Comparison of ENCODE assay signal across 7 mouse cellular contexts in genomic region chr16:17202549-17202948, GRCm38 (mm10). TPM values are rescaled to one million over a fixed set of nuclear protein-coding genes. Genes with fewer than 3 reads are reported as not detected.
DNase-seq lines count a peak whose midpoint lies in the region; ATAC-seq and TF ChIP-seq lines count a peak whose summit lies in the region.

Gene Ube2l3, minus strand, starts transcription at chr16:17202649.

- no peak for ATAC-seq in CD4-positive, CD25-positive, alpha-beta regulatory T cell, adult 4 months
- ATAC-seq in forebrain, embryonic 13.5 days: no peak
- no peak for ATAC-seq in hindbrain, embryonic 11.5 days (ENCODE audit: low FRiP score)
- no peak for ATAC-seq in liver, embryonic 13.5 days (ENCODE audit: low read depth)

- no peaks in the 10 kb centered on the region for H3K9me3 ChIP-seq in ES-E14 (ENCODE audit: control insufficient read depth, insufficient read depth, low read depth, low read length)
- no peaks in the 10 kb centered on the region for H3K9me3 ChIP-seq in forebrain, embryonic 13.5 days (replicated peaks)
- no peaks in the 10 kb centered on the region for H3K9me3 ChIP-seq in hindbrain, embryonic 11.5 days (ENCODE audit: control insufficient read depth, low read length)
- H3K9me3 ChIP-seq in liver, embryonic 13.5 days (replicated peaks): no peaks in the 10 kb centered on the region

- DNase-seq in ES-E14 (ENCODE audit: low read depth, low spot score): no peak
- DNase-seq in hindbrain, embryonic 11.5 days (ENCODE audit: low spot score): no peak
- no peak for DNase-seq in liver, embryonic 13.5 days
- no peak for DNase-seq in urinary bladder, adult 18-20 months (ENCODE audit: low spot score in 2 of 2)
- no peak for DNase-seq in retina, postnatal 1 day

- WGBS in forebrain, embryonic 13.5 days: 80% methylated on average over 1 of the region's 1 CpGs
- 90% methylated on average over 1 of the region's 1 CpGs for WGBS in hindbrain, embryonic 11.5 days
- WGBS in liver, embryonic 13.5 days (ENCODE audit: insufficient replicate concordance): 67% methylated on average over 1 of the region's 1 CpGs

- peak within 1 kb of the TSS; percentile 89 for H3K4me2 ChIP-seq in forebrain, embryonic 13.5 days
- H3K4me2 ChIP-seq in hindbrain, embryonic 11.5 days (replicated peaks; ENCODE audit: low read depth, low read length): no peak within 1 kb of the TSS
- H3K4me2 ChIP-seq in liver, embryonic 13.5 days: peak within 1 kb of the TSS; percentile 89

- H3K27me3 ChIP-seq in forebrain, embryonic 13.5 days: peaks cover 7% of the 10 kb centered on the region; the same call in 1 of the 2 replicates
- H3K27me3 ChIP-seq in hindbrain, embryonic 11.5 days (ENCODE audit: control insufficient read depth, insufficient read depth, low read length): no peaks in the 10 kb centered on the region
- peaks cover 14% of the 10 kb centered on the region for H3K27me3 ChIP-seq in liver, embryonic 13.5 days

- in situ Hi-C loops in ES-E14 (cut with MboI; ENCODE audit: low sequenced_read_pairs in 2 of 2, unreplicated experiment in 2 of 2): loop anchor here in 1 of 2 experiments (10.0 kb wide), 1 partner anchor 62 kb away; no protein-coding TSS in a partner anchor

- H3K4me1 ChIP-seq in ES-E14 (ENCODE audit: control insufficient read depth in 2 of 2, insufficient read depth in 2 of 2, low read length in 2 of 2, poor library complexity in 1 of 2): peaks cover 3 to 4% of the 10 kb centered on the region in 2 experiments; a peak in 2 of 4 replicates
- H3K4me1 ChIP-seq in forebrain, embryonic 13.5 days: peaks cover 16% of the 10 kb centered on the region
- H3K4me1 ChIP-seq in hindbrain, embryonic 11.5 days (replicated peaks; ENCODE audit: control insufficient read depth, insufficient read depth, low read length): no peaks in the 10 kb centered on the region
- peaks cover 30% of the 10 kb centered on the region for H3K4me1 ChIP-seq in liver, embryonic 13.5 days (replicated peaks)

- H3K36me3 ChIP-seq in ES-E14 (ENCODE audit: control insufficient read depth, insufficient read depth, low read length, poor library complexity, severe bottlenecking): peaks cover 4% of the 10 kb centered on the region; the same call in 1 of the 2 replicates
- no peaks in the 10 kb centered on the region for H3K36me3 ChIP-seq in forebrain, embryonic 13.5 days (ENCODE audit: poor library complexity, severe bottlenecking)
- no peaks in the 10 kb centered on the region for H3K36me3 ChIP-seq in hindbrain, embryonic 11.5 days (ENCODE audit: control insufficient read depth, insufficient read depth, low read length)
- peaks cover 7% of the 10 kb centered on the region for H3K36me3 ChIP-seq in liver, embryonic 13.5 days

- H3K9ac ChIP-seq in ES-E14 (ENCODE audit: insufficient read depth, low read depth, low read length, poor library complexity, severe bottlenecking): no peak within 1 kb of the TSS
- peak within 1 kb of the TSS; percentile 100; the same call in 1 of the 2 replicates for H3K9ac ChIP-seq in forebrain, embryonic 13.5 days
- no peak within 1 kb of the TSS for H3K9ac ChIP-seq in hindbrain, embryonic 11.5 days (ENCODE audit: low read depth, low read length)
- H3K9ac ChIP-seq in liver, embryonic 13.5 days: peak within 1 kb of the TSS; percentile 96

- H3K4me3 ChIP-seq in ES-E14 (ENCODE audit: insufficient read depth in 1 of 2, low read depth in 1 of 2, low read length in 2 of 2, poor library complexity in 1 of 2, severe bottlenecking in 1 of 2): peak within 1 kb of the TSS; percentile 82 to 97
- H3K4me3 ChIP-seq in forebrain, embryonic 13.5 days: peak within 1 kb of the TSS; percentile 100
- H3K4me3 ChIP-seq in hindbrain, embryonic 11.5 days (ENCODE audit: low read depth, low read length): peak within 1 kb of the TSS; percentile 93
- H3K4me3 ChIP-seq in liver, embryonic 13.5 days (replicated peaks): peak within 1 kb of the TSS; percentile 84

- no peak within 1 kb of the TSS for H3K27ac ChIP-seq in ES-E14 (ENCODE audit: insufficient read depth, low read depth, low read length, poor library complexity, severe bottlenecking)
- no peak within 1 kb of the TSS for H3K27ac ChIP-seq in forebrain, embryonic 13.5 days
- H3K27ac ChIP-seq in hindbrain, embryonic 11.5 days (ENCODE audit: low read depth, low read length): no peak within 1 kb of the TSS
- no peak within 1 kb of the TSS for H3K27ac ChIP-seq in liver, embryonic 13.5 days

TF ChIP-seq in ES-E14, 5 proteins besides CTCF, POLR2A, EP300 and RAD21:
- no peak for TF ChIP-seq MAFK (IDR thresholded peaks at IDR 0.05; ENCODE audit: insufficient read depth, low read depth, low read length)
- TF ChIP-seq ZC3H11A (IDR thresholded peaks at IDR 0.05; ENCODE audit: borderline replicate concordance, low read depth, low read length): no peak
- no peak for TF ChIP-seq ZNF384 (IDR thresholded peaks at IDR 0.05; ENCODE audit: low read depth, low read length)
- no peak for TF ChIP-seq CHD2 (IDR thresholded peaks at IDR 0.05; ENCODE audit: low read depth, low read length)
- TF ChIP-seq HCFC1 (IDR thresholded peaks at IDR 0.05; ENCODE audit: borderline replicate concordance, insufficient read depth, low read length): no peak

RNA-seq across cellular contexts. Expression of gene Ube2l3, which starts in this region (rescaled TPM):
- polyA plus RNA-seq in CD4-positive, CD25-positive, alpha-beta regulatory T cell, adult 4 months (2017; shearing (Covaris generic)): 100 to 1,000 TPM; 246 to 283 TPM
- 77.6 and 109 TPM in 2 replicates for total RNA-seq in ES-E14 (2012; rRNA removed)
- 359 and 360 TPM in 2 replicates for polyA plus RNA-seq in forebrain, embryonic 13.5 days (2015; fragmentation: Nextera tagmentation; extraction: Ambion mirVana)
- polyA plus RNA-seq in hindbrain, embryonic 11.5 days (2014; fragmentation: Nextera tagmentation; extraction: Ambion mirVana): 415 and 422 TPM in 2 replicates
- 247 and 282 TPM in 2 replicates for polyA plus RNA-seq in liver, embryonic 13.5 days (2015; fragmentation: Nextera tagmentation; extraction: Ambion mirVana)

Comparison
In these comparisons a context has a peak if more than half of its experiments do, and no peak if none do; other contexts are left out.
1. H3K9ac ChIP-seq: peak in forebrain, embryonic 13.5 days (single experiment) and liver, embryonic 13.5 days (single experiment); none in ES-E14 (single experiment) and hindbrain, embryonic 11.5 days (single experiment).
2. Peak in every context shown above with its lines, with median percentiles within 50 percentile points of each other: H3K4me3 ChIP-seq.